Mouse (Mus musculus): ENCODE measurements around the gene Rgcc.

Rgcc gene

DNA sequence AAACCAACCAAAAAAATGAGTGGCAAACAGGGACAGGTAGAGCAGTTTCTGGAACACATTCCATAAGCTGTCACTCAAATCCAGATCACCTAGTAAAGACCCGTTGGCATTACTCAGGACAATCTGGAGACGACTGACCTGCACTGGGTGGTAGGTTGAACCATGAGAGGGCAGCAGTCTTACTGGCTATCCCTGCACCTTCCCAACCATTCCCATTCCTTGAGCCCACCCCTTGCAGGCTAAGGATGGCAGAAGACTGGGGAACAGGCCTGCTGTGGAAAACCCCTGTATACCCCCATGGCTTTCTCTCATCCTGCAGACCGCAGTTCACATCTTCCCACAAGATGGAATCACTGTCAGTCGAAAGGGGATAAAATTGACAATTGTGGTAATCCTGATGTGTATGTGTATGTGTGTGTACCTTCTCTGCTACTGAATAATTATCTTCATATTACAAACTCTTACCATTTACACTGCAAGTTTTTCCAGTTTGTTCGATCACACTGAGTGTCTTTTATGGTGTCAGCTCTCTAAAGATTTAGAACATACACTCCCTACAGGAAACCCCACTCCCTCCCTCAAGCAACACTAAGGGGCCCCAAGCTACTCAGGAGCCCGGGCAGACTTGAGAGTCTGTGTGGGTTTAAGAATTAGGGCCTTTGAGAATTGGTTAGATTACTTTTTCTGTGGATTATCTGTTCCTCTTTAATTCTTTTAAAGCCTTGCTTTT is 59.6 kb downstream of the Rgcc start:
- DNase-seq (ENCODE audit: low spot score in 2 of 2), result no peak

DNA sequence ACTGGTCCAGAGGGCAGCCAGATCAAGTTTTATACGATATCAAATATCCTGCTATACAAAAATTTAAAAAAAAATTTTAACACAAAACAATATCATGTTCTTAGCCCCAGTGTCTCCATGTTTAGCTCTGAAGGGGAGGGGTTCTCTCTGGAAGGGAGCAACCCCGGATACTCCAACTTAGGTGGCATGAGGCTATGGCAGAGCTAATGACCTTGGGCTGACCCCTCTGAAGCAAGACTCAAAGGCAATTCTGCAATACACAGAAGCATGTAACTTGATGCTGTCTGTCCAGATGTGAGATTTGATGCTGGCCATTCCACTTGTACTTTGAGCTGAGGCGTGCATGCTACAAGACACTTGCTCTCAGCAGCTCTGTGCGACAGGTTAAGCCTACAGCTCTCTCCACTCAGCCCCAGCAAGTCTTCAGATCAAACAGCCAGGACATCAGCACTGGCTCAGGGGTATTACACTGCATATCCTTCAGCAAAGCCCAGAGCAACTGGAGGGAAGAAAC is 60.3 kb downstream of the Rgcc start:
- no peak for DNase-seq (ENCODE audit: low spot score in 2 of 2)

DNA sequence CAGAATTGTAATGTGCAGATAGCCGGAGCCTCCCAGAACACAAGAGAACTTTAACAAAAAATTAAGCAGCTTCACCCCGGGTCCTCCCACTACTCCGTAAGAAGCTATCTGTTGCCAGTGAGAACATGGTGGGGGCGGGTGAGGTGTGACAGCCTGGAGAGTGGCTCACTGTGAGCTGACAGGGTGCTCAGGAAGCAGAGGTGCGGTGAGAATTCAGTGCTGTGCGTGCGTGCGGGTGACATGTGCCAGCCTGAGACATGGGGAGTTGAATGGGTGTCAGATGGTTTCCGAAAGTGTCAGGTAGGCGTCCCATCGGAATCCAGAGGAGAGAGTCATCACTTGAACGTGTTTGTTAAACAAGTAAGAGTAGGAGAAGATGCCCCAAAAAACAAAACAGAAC is 62.0 kb downstream of the Rgcc start:
- DNase-seq (ENCODE audit: low spot score in 2 of 2), result peak; percentile 32 to 56

All from frontal cortex, postnatal 10 days (tissue).